Mouse (Mus musculus) myocyte (in vitro differentiated cells): ENCODE data around the gene Kcnb1. TPM values are rescaled to one million over a fixed set of nuclear protein-coding genes. Genes with fewer than 3 reads are reported as not detected.

Source experiments
- H3K27me3 ChIP-seq: one replicate; pipeline ENCODE4 v1.6.1; 2011; ENCODE audit not compliant: control insufficient read depth, insufficient read depth, insufficient read length
- H3K36me3 ChIP-seq: one replicate; pipeline ENCODE4 v1.6.1; 2011; ENCODE audit not compliant: control insufficient read depth, insufficient read depth
- H3K4me2 ChIP-seq: one replicate; pipeline ENCODE4 v1.6.1; 2011; ENCODE audit warnings: low read depth, control low read depth
- H3K4me3 ChIP-seq: one replicate; pipeline ENCODE4 v1.5.1; 2011; ENCODE audit warnings: mild to moderate bottlenecking, control low read depth, moderate library complexity
- H3K79me2 ChIP-seq: one replicate; pipeline ENCODE4 v1.6.1; 2011; ENCODE audit not compliant: control insufficient read depth, insufficient read depth
- H3ac ChIP-seq: one replicate; pipeline ENCODE4 v1.6.1; 2011; ENCODE audit not compliant: control insufficient read depth, insufficient read length
- CEBPB ChIP-seq: IDR thresholded peaks from 2 replicates; pipeline ENCODE4 v1.6.1; 2011; ENCODE audit warnings: mild to moderate bottlenecking, moderate library complexity; ENCODE audit not compliant: poor library complexity, insufficient read depth, severe bottlenecking
- E2F4 ChIP-seq: IDR thresholded peaks from one replicate; pipeline ENCODE4 v1.6.1; 2011; ENCODE audit warnings: mild to moderate bottlenecking, control low read depth, moderate library complexity; ENCODE audit not compliant: insufficient read depth
- MAX ChIP-seq: IDR thresholded peaks from one replicate; pipeline ENCODE4 v1.6.1; 2011; ENCODE audit warnings: low read depth, mild to moderate bottlenecking, control low read depth
- MYOD1 ChIP-seq, 3 experiments: IDR thresholded peaks; one replicate each; pipeline ENCODE4 v1.6.1; 2011; ENCODE audit warnings: control low read depth in 2 of 3, low read depth in 2 of 3, mild to moderate bottlenecking in 2 of 3, moderate library complexity in 1 of 3; ENCODE audit not compliant: insufficient read length in 2 of 3, control insufficient read depth in 1 of 3
- MYOG ChIP-seq, 3 experiments: IDR thresholded peaks; one replicate each; pipeline ENCODE4 v1.6.1; 2011; ENCODE audit warnings: control low read depth in 2 of 3, low read depth in 2 of 3, mild to moderate bottlenecking in 2 of 3; ENCODE audit not compliant: insufficient read length in 2 of 3, control insufficient read depth in 1 of 3, insufficient read depth in 1 of 3
- POLR2A ChIP-seq: IDR thresholded peaks from one replicate; pipeline ENCODE4 v1.6.1; 2011; ENCODE audit warnings: low read depth, mild to moderate bottlenecking, control low read depth, moderate library complexity; ENCODE audit not compliant: insufficient read length
- POLR2AphosphoS2 ChIP-seq: IDR thresholded peaks from one replicate; pipeline ENCODE4 v1.6.1; 2011; ENCODE audit warnings: low read depth, control low read depth; ENCODE audit not compliant: insufficient read length
- REST ChIP-seq: IDR thresholded peaks from one replicate; pipeline ENCODE4 v1.6.1; 2011; ENCODE audit warnings: mild to moderate bottlenecking, control low read depth, moderate library complexity; ENCODE audit not compliant: insufficient read depth, insufficient read length
- SRF ChIP-seq: IDR thresholded peaks from one replicate; pipeline ENCODE4 v1.6.1; 2011; ENCODE audit warnings: low read depth; ENCODE audit not compliant: control insufficient read depth, insufficient read length
- TCF12 ChIP-seq: IDR thresholded peaks from one replicate; pipeline ENCODE4 v1.6.1; 2011; ENCODE audit warnings: mild to moderate bottlenecking, control low read depth; ENCODE audit not compliant: poor library complexity, insufficient read depth, severe bottlenecking
- TCF3 ChIP-seq: IDR thresholded peaks from one replicate; pipeline ENCODE4 v1.6.1; 2011; ENCODE audit warnings: low read depth, control low read depth; ENCODE audit not compliant: insufficient read length
- USF1 ChIP-seq: IDR thresholded peaks from one replicate; pipeline ENCODE4 v1.6.1; 2011; ENCODE audit warnings: low read depth, mild to moderate bottlenecking, control low read depth, moderate library complexity
- polyA plus RNA-seq: library from polyadenylated mRNA; unstranded; fragments of >200 nt; fragmentation: generic; extraction: Trizol; gene quantifications from one replicate; pipeline ENCODE4 v1.2.1, GENCODE M21; 2012; ENCODE audit warnings: missing spikeins

Gene Kcnb1
- polyA plus RNA-seq, 1 experiment, result 0.42 TPM

DNA sequence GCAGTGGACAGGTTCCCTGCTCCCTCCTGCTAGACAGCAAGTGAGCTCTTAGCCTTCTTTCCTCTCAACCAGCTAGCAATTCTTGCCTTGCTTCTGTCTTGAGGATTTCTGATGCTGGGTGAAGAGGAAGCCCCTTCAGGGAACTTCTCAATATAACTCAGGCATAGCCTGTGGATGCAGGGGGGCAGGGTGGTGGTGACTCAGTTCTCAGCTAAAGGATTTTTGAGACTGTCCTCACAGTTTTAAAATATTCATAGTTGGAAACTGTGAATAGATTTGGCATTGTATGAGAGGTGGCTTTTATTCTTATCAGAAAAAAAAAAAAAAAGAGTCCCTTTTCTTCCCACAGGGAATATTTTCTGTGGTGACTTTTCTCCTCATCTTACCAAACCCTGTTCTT, 129.2 kb downstream of the Kcnb1 start:
- no peak for TF ChIP-seq USF1
- no peak for TF ChIP-seq CEBPB
- no peak for TF ChIP-seq SRF
- H3K27me3 ChIP-seq, result no peaks in the 10 kb centered on the region
- peaks cover 45% of the 10 kb centered on the region for H3K36me3 ChIP-seq
- peak overlapping the region; percentile 90 for H3K4me3 ChIP-seq
- H3K4me2 ChIP-seq, result peak overlapping the region; percentile 93
- H3K79me2 ChIP-seq, result peaks cover 33% of the 10 kb centered on the region
- H3ac ChIP-seq, result no peak overlapping the region

DNA sequence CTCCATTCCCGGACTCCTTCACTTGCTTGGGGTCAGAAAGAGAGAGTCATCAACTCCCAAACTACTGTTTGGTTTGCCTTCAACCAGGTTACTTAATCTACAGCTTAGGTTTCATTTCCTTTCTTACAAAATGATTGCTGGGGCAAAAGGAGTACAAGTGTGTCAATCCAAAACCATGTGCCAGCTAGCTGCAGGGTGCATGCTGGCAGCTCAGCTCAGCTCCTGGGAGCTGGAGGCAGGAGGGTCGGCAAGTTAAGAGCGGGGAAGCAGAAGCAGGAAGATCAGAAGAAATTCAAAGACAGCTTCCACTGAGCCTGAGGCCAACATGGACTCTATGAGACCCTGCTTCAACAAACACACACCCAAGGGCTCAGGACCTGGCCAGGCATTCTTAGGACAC, 129.6 kb downstream of the Kcnb1 start:
- H3K4me3 ChIP-seq, result no peak overlapping the region

DNA sequence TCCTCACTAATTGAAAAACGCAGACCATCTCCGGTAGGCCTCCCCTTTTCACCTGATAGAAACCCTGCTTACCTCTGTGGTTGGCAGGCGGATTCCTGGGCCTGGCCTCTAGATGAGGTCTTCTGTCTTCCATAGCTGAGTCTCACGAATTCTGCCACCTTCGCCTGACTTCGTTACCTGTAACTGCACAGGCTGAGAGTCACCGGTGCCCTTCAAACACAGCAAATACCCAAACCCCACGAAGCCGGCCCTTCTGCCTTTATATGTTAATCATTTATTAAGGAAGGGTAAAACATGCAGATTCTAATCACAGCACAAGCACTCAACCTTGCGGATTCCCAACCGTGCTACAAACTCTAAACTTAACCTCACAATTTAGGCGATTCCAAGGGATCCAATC, 130.0 kb downstream of the Kcnb1 start:
- no peak overlapping the region for H3K4me2 ChIP-seq
- peaks cover 45% of the 10 kb centered on the region for H3K36me3 ChIP-seq
- TF ChIP-seq E2F4 (no peak), MAX (no peak), USF1 (no peak), CEBPB (no peak), MYOD1 (IDR thresholded peaks at IDR 0.05; ENCODE audit: control insufficient read depth in 1 of 3, insufficient read length in 2 of 3, low read depth in 2 of 3) (no peak), REST (no peak), MYOG (IDR thresholded peaks at IDR 0.05; ENCODE audit: control insufficient read depth in 1 of 3, insufficient read depth in 1 of 3, insufficient read length in 2 of 3, low read depth in 2 of 3) (no peak), POLR2A (no peak)
- no peak overlapping the region for H3ac ChIP-seq
- H3K4me3 ChIP-seq, result no peak overlapping the region
- no peaks in the 10 kb centered on the region for H3K27me3 ChIP-seq
- H3K79me2 ChIP-seq, result peaks cover 29% of the 10 kb centered on the region

More for the DNA sequence above, 129.6 kb downstream of the Kcnb1 start:
- TF ChIP-seq CEBPB (no peak), TCF3 (no peak), TCF12 (no peak), SRF (no peak), MYOG (IDR thresholded peaks at IDR 0.05; ENCODE audit: control insufficient read depth in 1 of 3, insufficient read depth in 1 of 3, insufficient read length in 2 of 3, low read depth in 2 of 3) (no peak), MYOD1 (IDR thresholded peaks at IDR 0.05; ENCODE audit: control insufficient read depth in 1 of 3, insufficient read length in 2 of 3, low read depth in 2 of 3) (no peak), USF1 (no peak), POLR2A (no peak), E2F4 (no peak), POLR2AphosphoS2 (no peak), MAX (no peak), REST (no peak)
- Histone ChIP-seq H3ac (no peak overlapping the region), H3K27me3 (no peaks in the 10 kb centered on the region), H3K36me3 (peaks cover 45% of the 10 kb centered on the region), H3K79me2 (peaks cover 29% of the 10 kb centered on the region), H3K4me2 (peak overlapping the region; percentile 8)

DNA sequence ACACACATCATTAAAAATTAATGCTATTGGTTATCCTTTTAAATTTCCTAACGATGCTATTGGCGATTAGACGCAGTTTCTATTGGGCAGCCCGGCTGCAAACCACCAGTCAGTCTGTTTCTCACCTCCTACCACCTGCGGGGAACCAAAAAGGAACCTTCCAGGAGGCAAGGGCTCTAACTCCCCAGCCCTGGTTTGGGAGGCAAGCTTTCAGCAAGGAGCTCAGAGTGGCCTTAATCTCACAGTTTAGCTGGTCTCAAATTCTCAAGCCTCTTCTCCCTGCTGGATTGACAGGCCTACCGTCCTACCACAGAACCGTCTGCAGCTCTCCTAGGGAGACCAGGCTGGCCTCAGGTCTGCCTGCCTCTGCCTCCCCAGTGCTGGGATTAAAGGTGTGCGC, 130.4 kb downstream of the Kcnb1 start:
- TF ChIP-seq E2F4 (no peak), REST (no peak), TCF3 (no peak), POLR2A (no peak), SRF (no peak), CEBPB (no peak), USF1 (no peak), MAX (no peak), MYOG (IDR thresholded peaks at IDR 0.05; ENCODE audit: control insufficient read depth in 1 of 3, insufficient read depth in 1 of 3, insufficient read length in 2 of 3, low read depth in 2 of 3) (no peak), TCF12 (no peak), MYOD1 (IDR thresholded peaks at IDR 0.05; ENCODE audit: control insufficient read depth in 1 of 3, insufficient read length in 2 of 3, low read depth in 2 of 3) (no peak), POLR2AphosphoS2 (no peak)
- Histone ChIP-seq H3ac (no peak overlapping the region), H3K36me3 (peaks cover 44% of the 10 kb centered on the region), H3K4me2 (no peak overlapping the region), H3K79me2 (peaks cover 29% of the 10 kb centered on the region), H3K4me3 (no peak overlapping the region), H3K27me3 (no peaks in the 10 kb centered on the region)

DNA sequence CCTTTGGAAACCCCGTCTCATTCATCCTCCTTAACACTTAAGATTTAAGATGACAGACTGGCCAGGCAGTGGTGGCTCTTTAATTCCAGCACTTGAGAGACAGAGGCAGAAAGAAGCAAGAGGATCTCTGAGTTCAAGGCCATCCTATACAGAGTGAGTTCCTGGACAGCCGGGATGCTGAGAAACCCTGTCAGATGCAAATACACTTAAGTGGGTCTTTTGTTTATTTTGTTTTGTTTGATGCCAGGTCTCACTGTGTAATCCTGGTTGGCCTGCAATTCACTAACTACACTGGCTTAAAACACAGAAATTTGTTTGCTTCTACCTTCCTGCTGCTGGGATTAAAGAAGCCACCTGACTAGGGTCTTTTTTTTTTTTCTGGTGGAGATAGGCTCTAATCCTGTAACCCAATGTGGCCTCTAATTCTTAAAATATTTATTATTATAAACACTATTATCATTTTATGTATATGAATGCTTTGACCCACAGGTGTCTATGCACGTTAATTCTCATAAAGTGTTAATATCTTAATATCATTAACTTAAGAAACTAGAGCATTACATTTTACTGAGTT, 131.1 kb downstream of the Kcnb1 start:
- peaks cover 39% of the 10 kb centered on the region for H3K36me3 ChIP-seq
- TF ChIP-seq MAX, result no peak
- TF ChIP-seq POLR2AphosphoS2, result no peak
- no peak for TF ChIP-seq REST
- TF ChIP-seq CEBPB, result no peak
- TF ChIP-seq TCF3, result no peak
- no peak for TF ChIP-seq SRF
- no peak for TF ChIP-seq TCF12
- no peak overlapping the region for H3K4me2 ChIP-seq
- peaks cover 29% of the 10 kb centered on the region for H3K79me2 ChIP-seq
- no peak overlapping the region for H3K4me3 ChIP-seq
- no peak overlapping the region for H3ac ChIP-seq
- H3K27me3 ChIP-seq, result no peaks in the 10 kb centered on the region
